Mouse (Mus musculus): ENCODE measurements around the gene Cyth1. TPM values are rescaled to one million over a fixed set of nuclear protein-coding genes. Genes with fewer than 3 reads are reported as not detected.

Cyth1 gene
- polyA plus RNA-seq, 1 experiment from 2014 or later = 9.6 TPM

DNA sequence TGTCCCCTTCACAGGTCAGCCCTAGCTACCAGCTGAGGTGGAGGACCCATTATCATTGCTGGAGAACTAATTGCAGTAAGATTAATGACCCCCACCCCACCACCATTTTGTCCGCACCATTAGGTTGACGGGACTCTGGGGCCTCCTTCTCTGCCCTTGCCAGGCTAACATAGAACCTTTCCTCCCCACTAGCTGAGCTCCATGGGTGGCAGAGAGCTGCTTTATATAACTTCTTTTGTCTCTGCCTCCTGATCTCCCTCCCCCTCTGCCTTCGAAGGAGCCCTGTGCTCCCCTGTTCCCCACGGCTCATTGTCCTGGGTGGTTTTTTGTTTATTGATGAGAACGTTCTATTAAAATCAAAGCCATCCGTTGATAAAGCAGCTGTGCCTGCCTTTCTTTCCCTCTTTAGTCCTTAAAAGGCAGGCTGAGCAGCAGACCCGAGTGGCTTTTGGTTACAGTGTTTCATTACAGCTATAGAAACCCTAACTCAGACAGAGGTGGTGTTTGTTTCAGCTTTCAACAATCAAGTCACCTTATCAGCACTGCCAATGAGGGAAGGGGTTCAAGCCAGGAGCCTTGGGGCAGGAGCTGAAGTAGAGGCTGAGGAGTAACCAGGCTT is 105.7 kb downstream of the Cyth1 start:
- Histone ChIP-seq H3K27me3 (replicated peaks; ENCODE audit: control insufficient read depth, insufficient read depth, low read length) (no peaks in the 10 kb centered on the region), H3K36me3 (ENCODE audit: control insufficient read depth, insufficient read depth, low read length) (no peaks in the 10 kb centered on the region), H3K4me1 (ENCODE audit: control insufficient read depth, insufficient read depth, low read length) (peaks cover 13% of the 10 kb centered on the region; the same call in 1 of the 2 replicates), H3K9ac (ENCODE audit: low read depth, low read length) (no peak overlapping the region), H3K27ac (ENCODE audit: low read length) (no peak overlapping the region), H3K4me3 (ENCODE audit: low read length) (no peak overlapping the region), H3K4me2 (ENCODE audit: low read depth, low read length) (no peak overlapping the region), H3K9me3 (ENCODE audit: control insufficient read depth, low read length) (no peaks in the 10 kb centered on the region; the same call in 1 of the 2 replicates)
- whole genome bisulfite sequencing = 40% methylated on average over 7 of the region's 7 CpGs
- no peak for ATAC-seq

DNA sequence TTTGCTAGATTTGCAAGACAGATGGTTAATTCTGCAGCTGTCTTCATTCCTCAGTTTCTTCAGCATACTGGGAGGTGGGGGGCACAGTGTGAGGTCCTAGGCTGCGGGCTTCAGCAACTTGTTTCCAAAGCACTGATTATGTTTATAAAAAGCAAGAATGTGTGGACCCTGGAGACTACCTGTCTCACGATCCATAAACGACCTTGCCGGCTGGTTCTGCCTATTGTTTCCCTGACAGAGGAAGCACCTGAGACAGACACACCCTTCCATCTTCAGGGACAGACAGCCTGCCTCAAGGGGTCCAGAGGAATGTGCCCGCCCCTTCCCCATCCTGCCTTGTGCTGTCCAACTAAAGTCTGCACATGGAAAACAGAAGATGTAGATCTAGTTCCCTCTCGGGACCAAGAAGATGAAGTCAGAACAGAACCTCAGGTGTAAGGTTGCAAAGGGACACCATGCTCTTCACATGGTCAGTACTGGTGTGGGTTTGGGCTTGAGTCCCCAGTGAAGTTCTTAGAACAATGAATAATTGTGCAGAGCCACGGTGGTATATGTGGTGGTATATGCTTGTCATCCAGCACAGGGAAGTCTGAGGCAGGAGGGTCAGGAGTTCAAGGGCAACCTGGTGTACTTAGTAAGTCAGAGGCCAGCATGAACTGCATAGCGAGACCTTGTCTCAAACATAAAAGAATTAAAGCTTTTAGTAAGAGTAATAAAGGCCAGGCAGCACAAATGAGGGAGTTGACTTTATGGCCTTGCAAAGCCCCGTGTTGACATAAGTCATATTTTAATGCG is 107.4 kb downstream of the Cyth1 start:
- Histone ChIP-seq H3K36me3 (ENCODE audit: control insufficient read depth, insufficient read depth, low read length) (no peaks in the 10 kb centered on the region), H3K9me3 (ENCODE audit: control insufficient read depth, low read length) (no peaks in the 10 kb centered on the region; the same call in 1 of the 2 replicates), H3K27ac (ENCODE audit: low read length) (no peak overlapping the region), H3K4me2 (ENCODE audit: low read depth, low read length) (no peak overlapping the region), H3K4me3 (ENCODE audit: low read length) (no peak overlapping the region), H3K4me1 (ENCODE audit: control insufficient read depth, insufficient read depth, low read length) (peaks cover 12% of the 10 kb centered on the region; the same call in 1 of the 2 replicates), H3K27me3 (replicated peaks; ENCODE audit: control insufficient read depth, insufficient read depth, low read length) (no peaks in the 10 kb centered on the region), H3K9ac (ENCODE audit: low read depth, low read length) (no peak overlapping the region)
- WGBS = 51% methylated on average over 10 of the region's 10 CpGs
- no peak for ATAC-seq

GRCm38 (mm10) chr11:118138347-118138746 is 110.0 kb downstream of the Cyth1 start:
- WGBS = 94% methylated on average over 6 of the region's 6 CpGs

DNA sequence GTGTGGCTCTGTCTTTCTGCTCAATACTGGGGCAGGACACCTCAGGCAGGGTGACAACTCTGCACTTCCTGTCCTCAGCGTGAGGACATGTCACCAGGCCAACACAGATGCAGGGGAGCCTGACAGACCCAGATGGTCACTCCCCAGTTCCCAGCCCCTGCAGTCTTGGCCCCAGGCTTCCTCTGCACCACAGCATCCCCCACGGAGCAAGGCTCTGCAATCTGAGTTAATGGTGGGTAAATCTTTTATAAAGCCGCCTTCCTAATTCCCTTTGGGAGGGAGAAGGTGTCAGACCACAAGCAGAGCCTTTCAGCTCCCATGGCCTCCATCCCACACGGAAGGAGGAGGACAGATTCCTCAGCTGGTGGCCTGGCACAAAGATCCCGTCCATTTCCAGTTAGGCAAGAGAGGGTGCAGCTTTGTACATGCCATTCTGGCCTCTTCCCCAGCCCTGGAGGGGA is 112.2 kb downstream of the Cyth1 start:
- Histone ChIP-seq H3K9ac (ENCODE audit: low read depth, low read length) (no peak overlapping the region), H3K4me3 (ENCODE audit: low read length) (no peak overlapping the region), H3K9me3 (ENCODE audit: control insufficient read depth, low read length) (no peaks in the 10 kb centered on the region; the same call in 1 of the 2 replicates), H3K27ac (ENCODE audit: low read length) (no peak overlapping the region), H3K36me3 (ENCODE audit: control insufficient read depth, insufficient read depth, low read length) (no peaks in the 10 kb centered on the region), H3K4me1 (ENCODE audit: control insufficient read depth, insufficient read depth, low read length) (peaks cover 26% of the 10 kb centered on the region), H3K27me3 (replicated peaks; ENCODE audit: control insufficient read depth, insufficient read depth, low read length) (no peaks in the 10 kb centered on the region), H3K4me2 (ENCODE audit: low read depth, low read length) (no peak overlapping the region)
- WGBS = 53% methylated on average over 5 of the region's 5 CpGs
- ATAC-seq = no peak

More at GRCm38 (mm10) chr11:118138347-118138746, 110.0 kb downstream of the Cyth1 start:
- Histone ChIP-seq H3K4me2 (ENCODE audit: low read depth, low read length) (no peak overlapping the region), H3K27ac (ENCODE audit: low read length) (no peak overlapping the region), H3K4me3 (ENCODE audit: low read length) (no peak overlapping the region), H3K9ac (ENCODE audit: low read depth, low read length) (no peak overlapping the region), H3K27me3 (replicated peaks; ENCODE audit: control insufficient read depth, insufficient read depth, low read length) (no peaks in the 10 kb centered on the region), H3K36me3 (ENCODE audit: control insufficient read depth, insufficient read depth, low read length) (no peaks in the 10 kb centered on the region), H3K4me1 (ENCODE audit: control insufficient read depth, insufficient read depth, low read length) (peaks cover 16% of the 10 kb centered on the region), H3K9me3 (ENCODE audit: control insufficient read depth, low read length) (no peaks in the 10 kb centered on the region; the same call in 1 of the 2 replicates)
- ATAC-seq = no peak

GRCm38 (mm10) chr11:118135271-118135670 is 113.1 kb downstream of the Cyth1 start:
- no peaks in the 10 kb centered on the region; the same call in 1 of the 2 replicates for H3K9me3 ChIP-seq (ENCODE audit: control insufficient read depth, low read length)
- H3K36me3 ChIP-seq (ENCODE audit: control insufficient read depth, insufficient read depth, low read length) = no peaks in the 10 kb centered on the region
- H3K4me3 ChIP-seq (ENCODE audit: low read length) = no peak overlapping the region
- H3K4me2 ChIP-seq (ENCODE audit: low read depth, low read length) = no peak overlapping the region
- ATAC-seq = no peak
- H3K27me3 ChIP-seq (replicated peaks; ENCODE audit: control insufficient read depth, insufficient read depth, low read length) = no peaks in the 10 kb centered on the region
- peaks cover 23% of the 10 kb centered on the region for H3K4me1 ChIP-seq (ENCODE audit: control insufficient read depth, insufficient read depth, low read length)
- 39% methylated on average over 6 of the region's 6 CpGs for WGBS
- no peak overlapping the region for H3K27ac ChIP-seq (ENCODE audit: low read length)
- H3K9ac ChIP-seq (ENCODE audit: low read depth, low read length) = no peak overlapping the region

DNA sequence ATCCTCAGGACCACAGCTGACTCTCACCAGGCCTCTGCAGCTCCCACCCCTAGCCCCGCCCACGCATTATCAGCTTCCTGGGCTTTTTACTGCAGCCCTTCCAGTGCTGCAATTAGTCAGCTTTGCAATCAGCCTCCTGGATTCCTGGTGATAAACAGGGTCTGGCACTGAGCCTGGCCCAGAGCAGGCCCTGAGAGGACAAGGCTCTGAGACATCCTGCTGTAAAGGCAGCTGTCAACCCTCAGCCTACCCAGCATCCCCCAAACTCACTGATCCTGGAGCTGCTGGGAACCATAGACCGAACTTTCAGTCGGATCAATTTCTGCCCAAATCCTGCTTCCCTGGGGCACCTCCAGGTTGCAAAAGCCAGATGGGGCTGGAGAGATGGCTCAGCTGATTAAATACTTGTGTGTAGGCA is 114.6 kb downstream of the Cyth1 start:
- no peaks in the 10 kb centered on the region; the same call in 1 of the 2 replicates for H3K9me3 ChIP-seq (ENCODE audit: control insufficient read depth, low read length)
- 21% methylated on average over 4 of the region's 4 CpGs for WGBS
- ATAC-seq = peak; percentile 78
- peaks cover 23% of the 10 kb centered on the region for H3K4me1 ChIP-seq (ENCODE audit: control insufficient read depth, insufficient read depth, low read length)
- no peaks in the 10 kb centered on the region for H3K36me3 ChIP-seq (ENCODE audit: control insufficient read depth, insufficient read depth, low read length)
- peak overlapping the region; percentile 9; the same call in 1 of the 2 replicates for H3K27ac ChIP-seq (ENCODE audit: low read length)
- no peaks in the 10 kb centered on the region for H3K27me3 ChIP-seq (replicated peaks; ENCODE audit: control insufficient read depth, insufficient read depth, low read length)
- H3K4me3 ChIP-seq (ENCODE audit: low read length) = no peak overlapping the region
- H3K9ac ChIP-seq (ENCODE audit: low read depth, low read length) = no peak overlapping the region; the same call in 1 of the 2 replicates
- H3K4me2 ChIP-seq (ENCODE audit: low read depth, low read length) = no peak overlapping the region

- no peaks in the 10 kb centered on the region for H3K27me3 ChIP-seq (replicated peaks; ENCODE audit: control insufficient read depth, insufficient read depth, low read length)
- H3K9me3 ChIP-seq (ENCODE audit: control insufficient read depth, low read length) = no peaks in the 10 kb centered on the region
- no peak overlapping the region for H3K4me3 ChIP-seq (ENCODE audit: low read length)
- WGBS = 56% methylated on average over 9 of the region's 9 CpGs
- peak; percentile 44 for ATAC-seq
- H3K4me1 ChIP-seq (ENCODE audit: control insufficient read depth, insufficient read depth, low read length) = peaks cover 23% of the 10 kb centered on the region
- no peaks in the 10 kb centered on the region for H3K36me3 ChIP-seq (ENCODE audit: control insufficient read depth, insufficient read depth, low read length)
- no peak overlapping the region for H3K9ac ChIP-seq (ENCODE audit: low read depth, low read length)
- H3K4me2 ChIP-seq (ENCODE audit: low read depth, low read length) = no peak overlapping the region
- H3K27ac ChIP-seq (ENCODE audit: low read length) = peak overlapping the region; percentile 24
These were observed 115.2 kb downstream of the Cyth1 start for GRCm38 (mm10) chr11:118133133-118133751.

- Histone ChIP-seq H3K27me3 (replicated peaks; ENCODE audit: control insufficient read depth, insufficient read depth, low read length) (no peaks in the 10 kb centered on the region), H3K9me3 (ENCODE audit: control insufficient read depth, low read length) (no peaks in the 10 kb centered on the region), H3K4me2 (ENCODE audit: low read depth, low read length) (0 out of 2 replicates have a peak overlapping the region, but pooled peaks have one; percentile 3), H3K9ac (ENCODE audit: low read depth, low read length) (no peak overlapping the region), H3K4me1 (ENCODE audit: control insufficient read depth, insufficient read depth, low read length) (peaks cover 23% of the 10 kb centered on the region), H3K4me3 (ENCODE audit: low read length) (no peak overlapping the region), H3K36me3 (ENCODE audit: control insufficient read depth, insufficient read depth, low read length) (no peaks in the 10 kb centered on the region), H3K27ac (ENCODE audit: low read length) (no peak overlapping the region)
- no peak for ATAC-seq
- WGBS = 67% methylated on average over 8 of the region's 8 CpGs
These were observed 116.3 kb downstream of the Cyth1 start for GRCm38 (mm10) chr11:118132136-118132535.

GRCm38 (mm10) chr11:118130534-118130933 is 117.9 kb downstream of the Cyth1 start, which contains the start of gene Dnah17:
TSS of gene Dnah17 (minus strand) at chr11:118130634.
- Histone ChIP-seq H3K27me3 (replicated peaks; ENCODE audit: control insufficient read depth, insufficient read depth, low read length) (no peaks in the 10 kb centered on the region), H3K4me3 (ENCODE audit: low read length) (no peak within 1 kb of the TSS), H3K9me3 (ENCODE audit: control insufficient read depth, low read length) (no peaks in the 10 kb centered on the region), H3K4me2 (ENCODE audit: low read depth, low read length) (no peak within 1 kb of the TSS), H3K4me1 (ENCODE audit: control insufficient read depth, insufficient read depth, low read length) (peaks cover 23% of the 10 kb centered on the region), H3K27ac (ENCODE audit: low read length) (no peak within 1 kb of the TSS), H3K36me3 (ENCODE audit: control insufficient read depth, insufficient read depth, low read length) (no peaks in the 10 kb centered on the region), H3K9ac (ENCODE audit: low read depth, low read length) (no peak within 1 kb of the TSS)
- ATAC-seq = no peak
- 84% methylated on average over 7 of the region's 7 CpGs for WGBS

All from intestine, embryonic 16.5 days (tissue).